Comparison of ENCODE assay signal across 17 mouse cellular contexts in genomic region chr14:25052175-25052574, GRCm38 (mm10).
DNase-seq lines count a peak whose midpoint lies in the region; ATAC-seq and TF ChIP-seq lines count a peak whose summit lies in the region.
"Had no signal": no experiment of that assay in that cellular context is flagged by ENCODE, and none has a peak within 500 bp of the region (broad histone marks: within the 10 kb centered on the region; RNA-seq: fewer than 3 reads in every experiment).

No protein-coding gene starts in this region.

- H3K9me3 ChIP-seq in neural tube, embryonic 15.5 days (replicated peaks) = no peaks in the 10 kb centered on the region

- 49% methylated on average over 9 of the region's 9 CpGs for WGBS in thymus, adult 2 months
- 88% methylated on average over 9 of the region's 9 CpGs for WGBS in neural tube, embryonic 15.5 days

- H3K36me3 ChIP-seq in thymus, adult 2 months (ENCODE audit: control insufficient read depth, insufficient read depth, low read length) = no peaks in the 10 kb centered on the region
- H3K36me3 ChIP-seq in neural tube, embryonic 15.5 days = no peaks in the 10 kb centered on the region

- peaks cover 12% of the 10 kb centered on the region for H3K4me1 ChIP-seq in thymus, adult 2 months (replicated peaks; ENCODE audit: control insufficient read depth, insufficient read depth, low read length)
- H3K4me1 ChIP-seq in neural tube, embryonic 15.5 days = no peaks in the 10 kb centered on the region

- no peak overlapping the region for H3K27ac ChIP-seq in thymus, adult 2 months (ENCODE audit: control insufficient read depth, insufficient read depth, low read length)
- no peak overlapping the region for H3K27ac ChIP-seq in neural tube, embryonic 15.5 days (replicated peaks)
- H3K27ac ChIP-seq: hindbrain, postnatal 0 days; kidney, postnatal 0 days had no signal

- no peak overlapping the region for H3K9ac ChIP-seq in neural tube, embryonic 15.5 days (replicated peaks)

- no peak for TF ChIP-seq CTCF in thymus, adult 2 months (IDR thresholded peaks at IDR 0.05; ENCODE audit: borderline replicate concordance, control insufficient read depth, extremely low read depth, insufficient read depth, low read length, poor library complexity)

- DNase-seq in gastrocnemius, adult 18-20 months (ENCODE audit: low spot score) = peak; percentile 9
- DNase-seq in gastrocnemius, postnatal 36 days = no peak
- DNase-seq in thymus, postnatal 4 days = peak; percentile 58
- DNase-seq in thymus, adult 2 months = no peak
- peak; percentile 24 for DNase-seq in heart, postnatal 4 days
- no peak for DNase-seq in left cerebral cortex, postnatal 14 days (ENCODE audit: low spot score in 2 of 2)
- DNase-seq: adrenal gland, adult 8-10 months; B cell, adult 2 months; cerebellum, adult 9-10 months; lung, postnatal 4 days; midbrain, embryonic 14.5 days; right cerebral cortex, postnatal 4 days had no signal

- no peak for TF ChIP-seq POLR2A in thymus, adult 2 months (IDR thresholded peaks at IDR 0.05; ENCODE audit: control insufficient read depth, extremely low read depth, insufficient read depth, low read length, poor library complexity)

- no peaks in the 10 kb centered on the region for H3K27me3 ChIP-seq in thymus, adult 2 months (ENCODE audit: control insufficient read depth, insufficient read depth, low read length)
- H3K27me3 ChIP-seq in neural tube, embryonic 15.5 days (replicated peaks) = no peaks in the 10 kb centered on the region

- no peak for ATAC-seq in neural tube, embryonic 15.5 days (ENCODE audit: low FRiP score)
- ATAC-seq in inflammation-experienced regulatory T-cells, adult 6 months = no peak
- ATAC-seq: hindbrain, postnatal 0 days had no signal

- H3K4me2 ChIP-seq in neural tube, embryonic 15.5 days = no peak overlapping the region

- intact Hi-C loops in gastrocnemius, postnatal 36 days (cut with DNase I) = no loop called here
- intact Hi-C loops in left cerebral cortex, postnatal 14 days (cut with DNase I) = no loop called here

- no peak overlapping the region for H3K4me3 ChIP-seq in thymus, adult 2 months (ENCODE audit: control insufficient read depth, insufficient read depth, low read length)
- H3K4me3 ChIP-seq in neural tube, embryonic 15.5 days (replicated peaks) = no peak overlapping the region
- H3K4me3 ChIP-seq: erythroblast, embryonic 14.5 days had no signal

Comparison
In these comparisons a context has a peak if more than half of its experiments do, and no peak if none do; other contexts are left out.
1. DNase-seq: peak in gastrocnemius, adult 18-20 months (single experiment), thymus, postnatal 4 days (single experiment) and heart, postnatal 4 days (single experiment); none in gastrocnemius, postnatal 36 days (0 of 2), thymus, adult 2 months (single experiment) and left cerebral cortex, postnatal 14 days (0 of 2).